11 mouse cellular contexts compared by ENCODE assay signal in genomic region chr19:42182673-42183072, GRCm38 (mm10). TPM values are rescaled to one million over a fixed set of nuclear protein-coding genes. Genes with fewer than 3 reads are reported as not detected.
A peak's percentile ranks its signal among the peaks of the same experiment; 100 is the strongest.
DNase-seq lines count a peak whose midpoint lies in the region; ATAC-seq and TF ChIP-seq lines count a peak whose summit lies in the region.
"Had no signal": no experiment of that assay in that cellular context is flagged by ENCODE, and none has a peak within 500 bp of the region (broad histone marks: within the 10 kb centered on the region; RNA-seq: fewer than 3 reads in every experiment).

No protein-coding gene starts in this region.

- no peak overlapping the region for H3K27ac ChIP-seq in intestine, postnatal 0 days (ENCODE audit: low read depth, low read length)
- no peak overlapping the region for H3K27ac ChIP-seq in intestine, embryonic 15.5 days
- no peak overlapping the region for H3K27ac ChIP-seq in embryonic facial prominence, embryonic 10.5 days (replicated peaks)
- H3K27ac ChIP-seq: embryonic facial prominence, embryonic 12.5 days; limb, embryonic 13.5 days had no signal

- WGBS in intestine, postnatal 0 days = 59% methylated on average over 6 of the region's 6 CpGs
- WGBS in intestine, embryonic 15.5 days = 65% methylated on average over 6 of the region's 6 CpGs
- 65% methylated on average over 6 of the region's 6 CpGs for WGBS in embryonic facial prominence, embryonic 10.5 days

- H3K4me3 ChIP-seq in intestine, postnatal 0 days (ENCODE audit: low read depth, low read length) = no peak overlapping the region
- H3K4me3 ChIP-seq in intestine, embryonic 15.5 days (replicated peaks) = no peak overlapping the region
- no peak overlapping the region for H3K4me3 ChIP-seq in embryonic facial prominence, embryonic 10.5 days
- H3K4me3 ChIP-seq: embryonic facial prominence, embryonic 12.5 days; limb, embryonic 13.5 days had no signal

- no peak overlapping the region for H3K9ac ChIP-seq in intestine, postnatal 0 days (ENCODE audit: low read depth, low read length)
- no peak overlapping the region for H3K9ac ChIP-seq in intestine, embryonic 15.5 days
- H3K9ac ChIP-seq: embryonic facial prominence, embryonic 12.5 days; limb, embryonic 13.5 days had no signal

- no peaks in the 10 kb centered on the region for H3K9me3 ChIP-seq in intestine, postnatal 0 days (ENCODE audit: control insufficient read depth)
- H3K9me3 ChIP-seq in intestine, embryonic 15.5 days = no peaks in the 10 kb centered on the region
- H3K9me3 ChIP-seq in embryonic facial prominence, embryonic 10.5 days = no peaks in the 10 kb centered on the region
- H3K9me3 ChIP-seq: embryonic facial prominence, embryonic 12.5 days; limb, embryonic 13.5 days had no signal

- peak; percentile 69 for TF ChIP-seq CTCF in intestine, postnatal 0 days (IDR thresholded peaks at IDR 0.05; ENCODE audit: low read depth)

- peak; percentile 59 for DNase-seq in thymus, postnatal 4 days
- DNase-seq in thymus, postnatal 10 days (ENCODE audit: low spot score in 2 of 2) = no peak
- peak; percentile 50 for DNase-seq in embryonic facial prominence, embryonic 10.5 days (ENCODE audit: low spot score)
- DNase-seq in urinary bladder, adult 2 months (ENCODE audit: low spot score) = no peak
- no peak for DNase-seq in kidney, adult 8-10 months
- DNase-seq: gastrocnemius, postnatal 14 days had no signal

- H3K27me3 ChIP-seq in intestine, postnatal 0 days (replicated peaks; ENCODE audit: control insufficient read depth, insufficient read depth, low read length) = no peaks in the 10 kb centered on the region
- no peaks in the 10 kb centered on the region for H3K27me3 ChIP-seq in intestine, embryonic 15.5 days (replicated peaks)
- H3K27me3 ChIP-seq in embryonic facial prominence, embryonic 10.5 days (replicated peaks; ENCODE audit: low read depth, poor library complexity, severe bottlenecking) = no peaks in the 10 kb centered on the region
- H3K27me3 ChIP-seq: embryonic facial prominence, embryonic 12.5 days; limb, embryonic 13.5 days had no signal

- ATAC-seq in intestine, postnatal 0 days = no peak
- no peak for ATAC-seq in intestine, embryonic 15.5 days
- ATAC-seq: intestine, embryonic 16.5 days had no signal

- H3K4me1 ChIP-seq in intestine, postnatal 0 days (replicated peaks; ENCODE audit: control insufficient read depth, insufficient read depth, low read length) = no peaks in the 10 kb centered on the region
- no peaks in the 10 kb centered on the region for H3K4me1 ChIP-seq in intestine, embryonic 15.5 days (replicated peaks)
- H3K4me1 ChIP-seq in embryonic facial prominence, embryonic 10.5 days = 0 out of 2 replicates have a peak, but pooled peaks cover 2% of the 10 kb centered on the region
- H3K4me1 ChIP-seq: embryonic facial prominence, embryonic 12.5 days; limb, embryonic 13.5 days had no signal

- H3K36me3 ChIP-seq in intestine, postnatal 0 days (ENCODE audit: control insufficient read depth, insufficient read depth) = peaks cover 87% of the 10 kb centered on the region
- H3K36me3 ChIP-seq in intestine, embryonic 15.5 days = peaks cover 30% of the 10 kb centered on the region
- peaks cover 82% of the 10 kb centered on the region for H3K36me3 ChIP-seq in embryonic facial prominence, embryonic 10.5 days (replicated peaks)

- no peak overlapping the region for H3K4me2 ChIP-seq in intestine, postnatal 0 days (replicated peaks; ENCODE audit: low read depth)
- H3K4me2 ChIP-seq in intestine, embryonic 15.5 days (replicated peaks) = no peak overlapping the region
- H3K4me2 ChIP-seq: embryonic facial prominence, embryonic 12.5 days; limb, embryonic 13.5 days had no signal

RNA-seq across cellular contexts. Expression of gene Zfyve27, which starts 18.9 kb away (rescaled TPM):
- 13.3 and 14.7 TPM in 2 replicates for polyA plus RNA-seq in intestine, postnatal 0 days (2015; fragmentation: Nextera tagmentation; extraction: Ambion mirVana)
- polyA plus RNA-seq in intestine, embryonic 15.5 days (2015; fragmentation: Nextera tagmentation; extraction: Ambion mirVana) = 20.6 and 21.5 TPM in 2 replicates
- 32.0 and 33.0 TPM in 2 replicates for polyA plus RNA-seq in embryonic facial prominence, embryonic 10.5 days (2016; fragmentation: Nextera tagmentation; extraction: Ambion mirVana)
- 43.3 and 50.3 TPM in 2 replicates for polyA plus RNA-seq in urinary bladder, adult 2 months (2012; rRNA removed)

RNA-seq across cellular contexts. Expression of gene Sfrp5, which starts 19.4 kb away (rescaled TPM):
- polyA plus RNA-seq in intestine, postnatal 0 days (2015; fragmentation: Nextera tagmentation; extraction: Ambion mirVana) = 0.27 and 0.58 TPM in 2 replicates
- polyA plus RNA-seq in intestine, embryonic 15.5 days (2015; fragmentation: Nextera tagmentation; extraction: Ambion mirVana) = 9.2 and 14.0 TPM in 2 replicates
- 0.58 and 0.72 TPM in 2 replicates for polyA plus RNA-seq in embryonic facial prominence, embryonic 10.5 days (2016; fragmentation: Nextera tagmentation; extraction: Ambion mirVana)
- 10.3 and 12.0 TPM in 2 replicates for polyA plus RNA-seq in urinary bladder, adult 2 months (2012; rRNA removed)

RNA-seq across cellular contexts. Expression of gene Marveld1, which starts 35.5 kb away (rescaled TPM):
- polyA plus RNA-seq in intestine, postnatal 0 days (2015; fragmentation: Nextera tagmentation; extraction: Ambion mirVana) = 9.0 and 9.6 TPM in 2 replicates
- polyA plus RNA-seq in intestine, embryonic 15.5 days (2015; fragmentation: Nextera tagmentation; extraction: Ambion mirVana) = 9.4 and 12.3 TPM in 2 replicates
- 3.9 and 4.0 TPM in 2 replicates for polyA plus RNA-seq in embryonic facial prominence, embryonic 10.5 days (2016; fragmentation: Nextera tagmentation; extraction: Ambion mirVana)
- 186 and 267 TPM in 2 replicates for polyA plus RNA-seq in urinary bladder, adult 2 months (2012; rRNA removed)

RNA-seq across cellular contexts. Expression of gene Avpi1, which starts 53.8 kb away (rescaled TPM):
- 39.8 and 40.5 TPM in 2 replicates for polyA plus RNA-seq in intestine, postnatal 0 days (2015; fragmentation: Nextera tagmentation; extraction: Ambion mirVana)
- polyA plus RNA-seq in intestine, embryonic 15.5 days (2015; fragmentation: Nextera tagmentation; extraction: Ambion mirVana) = 36.4 and 40.7 TPM in 2 replicates
- 23.5 and 24.5 TPM in 2 replicates for polyA plus RNA-seq in embryonic facial prominence, embryonic 10.5 days (2016; fragmentation: Nextera tagmentation; extraction: Ambion mirVana)
- 28.6 and 29.1 TPM in 2 replicates for polyA plus RNA-seq in urinary bladder, adult 2 months (2012; rRNA removed)

Comparison
In these comparisons a context has a peak if more than half of its experiments do, and no peak if none do; other contexts are left out.
1. DNase-seq: peak in thymus, postnatal 4 days (single experiment) and embryonic facial prominence, embryonic 10.5 days (single experiment); none in thymus, postnatal 10 days (0 of 2), urinary bladder, adult 2 months (single experiment) and kidney, adult 8-10 months (0 of 2).
2. RNA of gene Marveld1, which starts 35.5 kb away (polyA plus RNA-seq): 186 to 267 TPM in urinary bladder, adult 2 months; 9.4 to 12.3 TPM in intestine, embryonic 15.5 days, 9.0 to 9.6 TPM in intestine, postnatal 0 days and 3.9 to 4.0 TPM in embryonic facial prominence, embryonic 10.5 days; every median in the first group is over 10 times any median in the second.